Mouse (Mus musculus): Measurements from ENCODE around the gene Elane. TPM values are rescaled to one million over a fixed set of nuclear protein-coding genes. Genes with fewer than 3 reads are reported as not detected.

Elane gene
- polyA plus RNA-seq, 1 experiment from 2014 or later, result not detected

GRCm38 (mm10) chr10:79874290-79874862 is 11.7 kb upstream of the Elane start, which contains the start of the genes Prtn3 and Plppr3:
TSS of gene Prtn3 (plus strand) at chr10:79874476.
TSS of gene Plppr3 (minus strand) at chr10:79874634.
- 0 out of 2 replicates have a peak, but pooled peaks cover 3% of the 10 kb centered on the region for H3K36me3 ChIP-seq (ENCODE audit: insufficient read depth, low read length)
- DNase-seq (ENCODE audit: low spot score) (peak; percentile 69), ATAC-seq (replicated peaks; ENCODE audit: low FRiP score, low read depth) (peak; percentile 59)
- H3K27me3 ChIP-seq (ENCODE audit: insufficient read depth, low read length), result no peaks in the 10 kb centered on the region
- peaks cover 23% of the 10 kb centered on the region for H3K4me1 ChIP-seq (replicated peaks; ENCODE audit: insufficient read depth, low read length)
- TF ChIP-seq CTCF (IDR thresholded peaks at IDR 0.05; ENCODE audit: low read depth), result no peak
- peak within 1 kb of the TSS; percentile 50; the same call in 1 of the 2 replicates for H3K27ac ChIP-seq
- H3K9ac ChIP-seq (ENCODE audit: low read depth, low read length), result peak within 1 kb of the TSS; percentile 79
- WGBS, result 1% methylated on average over 56 of the region's 57 CpGs
- H3K4me2 ChIP-seq (ENCODE audit: low read length), result peak within 1 kb of the TSS; percentile 97
- H3K9me3 ChIP-seq (replicated peaks; ENCODE audit: low read length), result no peaks in the 10 kb centered on the region
- peak within 1 kb of the TSS; percentile 69 for H3K4me3 ChIP-seq (replicated peaks; ENCODE audit: low read depth, low read length)

- Histone ChIP-seq H3K9ac (ENCODE audit: low read depth, low read length) (no peak overlapping the region), H3K27ac (no peak overlapping the region), H3K4me1 (replicated peaks; ENCODE audit: insufficient read depth, low read length) (peaks cover 36% of the 10 kb centered on the region), H3K27me3 (ENCODE audit: insufficient read depth, low read length) (no peaks in the 10 kb centered on the region), H3K4me2 (ENCODE audit: low read length) (no peak overlapping the region), H3K4me3 (replicated peaks; ENCODE audit: low read depth, low read length) (no peak overlapping the region), H3K36me3 (ENCODE audit: insufficient read depth, low read length) (no peaks in the 10 kb centered on the region), H3K9me3 (replicated peaks; ENCODE audit: low read length) (no peaks in the 10 kb centered on the region)
- ATAC-seq (replicated peaks; ENCODE audit: low FRiP score, low read depth) (no peak), DNase-seq (ENCODE audit: low spot score) (no peak)
- TF ChIP-seq CTCF (IDR thresholded peaks at IDR 0.05; ENCODE audit: low read depth), result no peak
- WGBS, result 58% methylated on average over 1 of the region's 1 CpGs
Observed at GRCm38 (mm10) chr10:79877174-79877573, 8.9 kb upstream of the Elane start.

GRCm38 (mm10) chr10:79877757-79878156 is 8.3 kb upstream of the Elane start:
- Histone ChIP-seq H3K4me3 (replicated peaks; ENCODE audit: low read depth, low read length) (no peak overlapping the region), H3K9me3 (replicated peaks; ENCODE audit: low read length) (no peaks in the 10 kb centered on the region), H3K27ac (0 out of 2 replicates have a peak overlapping the region, but pooled peaks have one; percentile 25), H3K27me3 (ENCODE audit: insufficient read depth, low read length) (no peaks in the 10 kb centered on the region), H3K4me1 (replicated peaks; ENCODE audit: insufficient read depth, low read length) (peaks cover 42% of the 10 kb centered on the region), H3K36me3 (ENCODE audit: insufficient read depth, low read length) (no peaks in the 10 kb centered on the region), H3K9ac (ENCODE audit: low read depth, low read length) (no peak overlapping the region), H3K4me2 (ENCODE audit: low read length) (no peak overlapping the region)
- DNase-seq (ENCODE audit: low spot score) (no peak), ATAC-seq (replicated peaks; ENCODE audit: low FRiP score, low read depth) (no peak)
- no peak for TF ChIP-seq CTCF (IDR thresholded peaks at IDR 0.05; ENCODE audit: low read depth)
- 35% methylated on average over 12 of the region's 12 CpGs for WGBS

GRCm38 (mm10) chr10:79879527-79879926 is 6.5 kb upstream of the Elane start:
- no peaks in the 10 kb centered on the region for H3K9me3 ChIP-seq (replicated peaks; ENCODE audit: low read length)
- H3K9ac ChIP-seq (ENCODE audit: low read depth, low read length), result no peak overlapping the region
- H3K4me1 ChIP-seq (replicated peaks; ENCODE audit: insufficient read depth, low read length), result peaks cover 37% of the 10 kb centered on the region
- no peak for DNase-seq (ENCODE audit: low spot score)
- WGBS, result 34% methylated on average over 3 of the region's 3 CpGs
- no peaks in the 10 kb centered on the region for H3K36me3 ChIP-seq (ENCODE audit: insufficient read depth, low read length)
- H3K4me3 ChIP-seq (replicated peaks; ENCODE audit: low read depth, low read length), result no peak overlapping the region
- H3K4me2 ChIP-seq (ENCODE audit: low read length), result no peak overlapping the region
- peak overlapping the region; percentile 62; the same call in 1 of the 2 replicates for H3K27ac ChIP-seq
- no peaks in the 10 kb centered on the region for H3K27me3 ChIP-seq (ENCODE audit: insufficient read depth, low read length)
- TF ChIP-seq CTCF (IDR thresholded peaks at IDR 0.05; ENCODE audit: low read depth), result no peak
- 0 out of 2 replicates have a peak, but pooled peaks have one; percentile 17 for ATAC-seq (replicated peaks; ENCODE audit: low FRiP score, low read depth)

GRCm38 (mm10) chr10:79880721-79881120 is 5.3 kb upstream of the Elane start:
- peaks cover 31% of the 10 kb centered on the region for H3K4me1 ChIP-seq (replicated peaks; ENCODE audit: insufficient read depth, low read length)
- TF ChIP-seq CTCF (IDR thresholded peaks at IDR 0.05; ENCODE audit: low read depth), result no peak
- H3K9ac ChIP-seq (ENCODE audit: low read depth, low read length), result no peak overlapping the region
- no peaks in the 10 kb centered on the region for H3K9me3 ChIP-seq (replicated peaks; ENCODE audit: low read length)
- no peak overlapping the region; the same call in 1 of the 2 replicates for H3K27ac ChIP-seq
- no peaks in the 10 kb centered on the region for H3K27me3 ChIP-seq (ENCODE audit: insufficient read depth, low read length)
- WGBS, result 19% methylated on average over 9 of the region's 9 CpGs
- DNase-seq (ENCODE audit: low spot score), result no peak
- no peak overlapping the region for H3K4me3 ChIP-seq (replicated peaks; ENCODE audit: low read depth, low read length)
- H3K36me3 ChIP-seq (ENCODE audit: insufficient read depth, low read length), result no peaks in the 10 kb centered on the region
- no peak overlapping the region for H3K4me2 ChIP-seq (ENCODE audit: low read length)
- no peak for ATAC-seq (replicated peaks; ENCODE audit: low FRiP score, low read depth)

GRCm38 (mm10) chr10:79881981-79882380 is 4.1 kb upstream of the Elane start:
- peak overlapping the region; percentile 44 for H3K4me2 ChIP-seq (ENCODE audit: low read length)
- ATAC-seq (replicated peaks; ENCODE audit: low FRiP score, low read depth) (0 out of 2 replicates have a peak, but pooled peaks have one; percentile 18), DNase-seq (ENCODE audit: low spot score) (no peak)
- H3K27me3 ChIP-seq (ENCODE audit: insufficient read depth, low read length), result no peaks in the 10 kb centered on the region
- no peaks in the 10 kb centered on the region for H3K36me3 ChIP-seq (ENCODE audit: insufficient read depth, low read length)
- H3K4me1 ChIP-seq (replicated peaks; ENCODE audit: insufficient read depth, low read length), result peaks cover 31% of the 10 kb centered on the region
- no peaks in the 10 kb centered on the region for H3K9me3 ChIP-seq (replicated peaks; ENCODE audit: low read length)
- H3K4me3 ChIP-seq (replicated peaks; ENCODE audit: low read depth, low read length), result no peak overlapping the region
- H3K9ac ChIP-seq (ENCODE audit: low read depth, low read length), result no peak overlapping the region
- H3K27ac ChIP-seq, result no peak overlapping the region
- WGBS, result 9% methylated on average over 22 of the region's 22 CpGs
- TF ChIP-seq CTCF (IDR thresholded peaks at IDR 0.05; ENCODE audit: low read depth), result no peak

Data from kidney, postnatal 0 days (tissue).